Mouse (Mus musculus) C2C12 (cell line): ENCODE measurements at regions not wholly inside any gene's neighbourhood (a gene's known extent, or its start where the extent isn't known, plus 50 kb on each side); places are given as distances from the start of the nearest gene placed in this dataset.

Experiments used
- H3K27me3 ChIP-seq: one replicate; pipeline ENCODE4 v1.6.1; 2011; ENCODE audit not compliant: control insufficient read depth, insufficient read depth, insufficient read length
- H3K36me3 ChIP-seq: one replicate; pipeline ENCODE4 v1.6.1; 2011; ENCODE audit not compliant: control insufficient read depth, insufficient read depth
- H3K4me3 ChIP-seq: one replicate; pipeline ENCODE4 v1.5.1; 2011; ENCODE audit warnings: mild to moderate bottlenecking, control low read depth; ENCODE audit not compliant: poor library complexity, insufficient read depth, severe bottlenecking
- H3K79me2 ChIP-seq: one replicate; pipeline ENCODE4 v1.6.1; 2011; ENCODE audit not compliant: control insufficient read depth, insufficient read depth
- H3K79me3 ChIP-seq: one replicate; pipeline ENCODE4 v1.6.1; 2011; ENCODE audit warnings: low read depth, control low read depth
- H3ac ChIP-seq: one replicate; pipeline ENCODE3; 2011; ENCODE audit warnings: low read depth; ENCODE audit not compliant: control insufficient read depth, insufficient read length
- CEBPB ChIP-seq: IDR thresholded peaks from one replicate; pipeline ENCODE4 v1.6.1; 2011; ENCODE audit warnings: low read depth, mild to moderate bottlenecking, control low read depth, moderate library complexity
- CTCF ChIP-seq: IDR thresholded peaks from one replicate; pipeline ENCODE4 v1.5.1; 2011; ENCODE audit not compliant: control insufficient read depth, insufficient read depth, insufficient read length
- FOSL1 ChIP-seq: IDR thresholded peaks from one replicate; pipeline ENCODE4 v1.8.0; 2011; ENCODE audit warnings: mild to moderate bottlenecking, low read length; ENCODE audit not compliant: poor library complexity, insufficient read depth, severe bottlenecking
- MAX ChIP-seq: IDR thresholded peaks from one replicate; pipeline ENCODE4 v1.6.1; 2011; ENCODE audit warnings: mild to moderate bottlenecking, control low read depth
- MYOD1 ChIP-seq: IDR thresholded peaks from one replicate; pipeline ENCODE4 v1.6.1; 2011; ENCODE audit warnings: low read depth; ENCODE audit not compliant: control insufficient read depth, insufficient read length
- MYOG ChIP-seq: IDR thresholded peaks from one replicate; pipeline ENCODE4 v1.6.1; 2011; ENCODE audit not compliant: control insufficient read depth, insufficient read length; ENCODE audit errors: extremely low read depth
- USF1 ChIP-seq: IDR thresholded peaks from one replicate; pipeline ENCODE4 v1.6.1; 2011; ENCODE audit warnings: low read depth, mild to moderate bottlenecking, control low read depth, moderate library complexity

GRCm38 (mm10) chr19:54407904-54408303 lies 364.0 kb downstream of the Adra2a start:
- Histone ChIP-seq H3K4me3 (no peak overlapping the region), H3K36me3 (no peaks in the 10 kb centered on the region), H3K27me3 (no peaks in the 10 kb centered on the region), H3K79me3 (no peaks in the 10 kb centered on the region), H3K79me2 (no peaks in the 10 kb centered on the region), H3ac (no peak overlapping the region)
- TF ChIP-seq CTCF (no peak), USF1 (no peak), FOSL1 (no peak), CEBPB (no peak), MAX (no peak), MYOG (no peak), MYOD1 (no peak)

- Histone ChIP-seq H3K79me2 (no peaks in the 10 kb centered on the region), H3K27me3 (no peaks in the 10 kb centered on the region), H3K79me3 (no peaks in the 10 kb centered on the region), H3K36me3 (no peaks in the 10 kb centered on the region), H3ac (no peak overlapping the region), H3K4me3 (no peak overlapping the region)
- TF ChIP-seq MAX (no peak), FOSL1 (no peak), MYOD1 (no peak), MYOG (no peak), USF1 (no peak)
Measured at GRCm38 (mm10) chr19:54429062-54429461, 385.1 kb downstream of the Adra2a start.

GRCm38 (mm10) chr19:54440713-54441112 lies 396.8 kb downstream of the Adra2a start:
- no peak overlapping the region for H3ac ChIP-seq
- H3K79me2 ChIP-seq: no peaks in the 10 kb centered on the region
- no peak overlapping the region for H3K4me3 ChIP-seq
- no peaks in the 10 kb centered on the region for H3K79me3 ChIP-seq
- no peak for TF ChIP-seq MAX
- TF ChIP-seq USF1: no peak
- TF ChIP-seq MYOD1: no peak
- no peak for TF ChIP-seq MYOG
- no peak for TF ChIP-seq CTCF
- TF ChIP-seq CEBPB: no peak
- no peak for TF ChIP-seq FOSL1
- H3K36me3 ChIP-seq: no peaks in the 10 kb centered on the region
- no peaks in the 10 kb centered on the region for H3K27me3 ChIP-seq

DNA sequence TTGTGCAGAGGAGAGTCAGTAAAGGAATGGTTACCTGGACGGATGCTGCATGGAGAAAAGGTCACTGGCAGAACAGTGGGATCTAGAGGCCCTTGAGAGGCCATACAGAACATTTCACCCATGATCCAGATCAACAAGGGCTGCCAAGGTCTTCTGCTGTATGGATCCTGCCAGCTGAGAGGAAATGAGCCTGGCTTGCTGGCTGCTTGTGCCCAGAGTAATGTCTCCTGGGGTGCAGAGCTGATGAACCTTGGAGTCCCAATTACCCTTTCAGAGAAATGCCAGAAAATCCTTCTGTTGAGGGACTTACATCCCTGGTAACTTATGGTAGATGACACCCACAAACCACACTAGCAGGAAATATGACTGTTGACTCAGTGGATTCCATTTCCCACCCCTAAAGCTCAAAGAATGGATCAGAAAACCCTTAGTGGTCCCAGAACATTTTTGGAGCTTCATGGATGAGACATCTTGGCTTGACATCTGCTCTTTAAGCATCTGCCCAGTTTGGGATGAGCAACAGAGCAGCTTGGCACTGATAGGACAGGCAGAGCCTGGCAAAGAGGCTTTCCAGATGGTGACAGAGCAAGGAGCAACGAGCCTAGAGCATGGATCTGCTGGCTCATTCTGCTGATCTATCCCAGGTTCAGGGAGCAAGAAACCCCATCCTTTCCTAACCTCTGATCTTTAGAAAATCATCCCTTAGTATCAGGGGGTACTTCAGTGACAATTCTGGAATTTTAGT lies 416.6 kb downstream of the Adra2a start:
- Histone ChIP-seq H3ac (no peak overlapping the region), H3K4me3 (no peak overlapping the region), H3K79me2 (no peaks in the 10 kb centered on the region), H3K36me3 (no peaks in the 10 kb centered on the region), H3K79me3 (no peaks in the 10 kb centered on the region), H3K27me3 (no peaks in the 10 kb centered on the region)
- TF ChIP-seq MAX (no peak), MYOG (no peak), CEBPB (no peak), CTCF (no peak)

- Histone ChIP-seq H3K4me3 (no peak overlapping the region), H3K36me3 (no peaks in the 10 kb centered on the region), H3K79me2 (no peaks in the 10 kb centered on the region), H3K27me3 (no peaks in the 10 kb centered on the region), H3K79me3 (no peaks in the 10 kb centered on the region), H3ac (no peak overlapping the region)
- TF ChIP-seq CTCF (no peak), USF1 (no peak), CEBPB (no peak), MYOD1 (no peak), FOSL1 (no peak)
Measured at GRCm38 (mm10) chr19:54462480-54462879, 418.5 kb downstream of the Adra2a start.

- H3K36me3 ChIP-seq: no peaks in the 10 kb centered on the region
- H3ac ChIP-seq: no peak overlapping the region
- no peaks in the 10 kb centered on the region for H3K27me3 ChIP-seq
- H3K79me2 ChIP-seq: no peaks in the 10 kb centered on the region
- TF ChIP-seq MYOD1 (no peak), MAX (no peak), CEBPB (no peak), MYOG (no peak)
- no peaks in the 10 kb centered on the region for H3K79me3 ChIP-seq
- no peak overlapping the region for H3K4me3 ChIP-seq
Measured at GRCm38 (mm10) chr19:54470034-54470433, 426.1 kb downstream of the Adra2a start.
